Mouse (Mus musculus): ENCODE results near the gene Hmgb1. TPM values are rescaled to one million over a fixed set of nuclear protein-coding genes. Genes with fewer than 3 reads are reported as not detected.

Hmgb1 gene
- 760 TPM for polyA plus RNA-seq (2014; fragmentation: Illumina TruSeq; extraction: RNeasy Lipid Tissue Mini Kit (QIAGEN cat#74804); ENCODE audit: low read depth, low replicate concordance)

GRCm38 (mm10) chr5:149184104-149184843 is at the start of gene Hmgb1, which contains the start of gene Uspl1:
Hmgb1 (minus strand) TSS chr5:149184489.
Uspl1 (plus strand) TSS chr5:149184350.

Other genes with a start within 250 kb of the Hmgb1 start
- not detected for gene Gm42791, start 189.3 kb downstream of the Hmgb1 start, polyA plus RNA-seq (2014; fragmentation: Illumina TruSeq; extraction: RNeasy Lipid Tissue Mini Kit (QIAGEN cat#74804); ENCODE audit: low read depth, low replicate concordance)
- 36.0 TPM for gene Uspl1, start 139 bp downstream of the Hmgb1 start, polyA plus RNA-seq (2014; fragmentation: Illumina TruSeq; extraction: RNeasy Lipid Tissue Mini Kit (QIAGEN cat#74804); ENCODE audit: low read depth, low replicate concordance)
- gene Alox5ap, start 80.3 kb upstream of the Hmgb1 start, polyA plus RNA-seq (2014; fragmentation: Illumina TruSeq; extraction: RNeasy Lipid Tissue Mini Kit (QIAGEN cat#74804); ENCODE audit: low read depth, low replicate concordance) = 3.8 TPM
- gene Medag, start 227.3 kb upstream of the Hmgb1 start, polyA plus RNA-seq (2014; fragmentation: Illumina TruSeq; extraction: RNeasy Lipid Tissue Mini Kit (QIAGEN cat#74804); ENCODE audit: low read depth, low replicate concordance) = 6.4 TPM